Mouse (Mus musculus): ENCODE measurements around the gene Fgfr2. TPM values are rescaled to one million over a fixed set of nuclear protein-coding genes. Genes with fewer than 3 reads are reported as not detected.

Fgfr2 gene
- total RNA-seq, 2 experiments from 2014 or later, result 27.3 to 32.7 TPM

- intact Hi-C loops (cut with DNase I), result no loop called here
These were observed 2409.8 kb downstream of the Fgfr2 start for GRCm38 (mm10) chr7:130713319-130713718.

GRCm38 (mm10) chr7:130711851-130712250, 2411.3 kb downstream of the Fgfr2 start:
- intact Hi-C loops (cut with DNase I), result no loop called here
- DNase-seq (ENCODE audit: low spot score in 2 of 2), result no peak

More at GRCm38 (mm10) chr7:130713319-130713718, 2409.8 kb downstream of the Fgfr2 start:
- DNase-seq (ENCODE audit: low spot score in 2 of 2), result peak in 1 of 2 experiments; percentile 18

GRCm38 (mm10) chr7:130709372-130710274, 2413.5 kb downstream of the Fgfr2 start:
- DNase-seq (ENCODE audit: low spot score in 2 of 2), result no peak
- intact Hi-C loops (cut with DNase I), result no loop called here

GRCm38 (mm10) chr7:130708940-130709339, 2414.2 kb downstream of the Fgfr2 start:
- intact Hi-C loops (cut with DNase I), result no loop called here
- DNase-seq (ENCODE audit: low spot score in 2 of 2), result no peak

- intact Hi-C loops (cut with DNase I), result no loop called here
- DNase-seq (ENCODE audit: low spot score in 2 of 2), result no peak
These were observed 2417.9 kb downstream of the Fgfr2 start for GRCm38 (mm10) chr7:130705230-130705629.

GRCm38 (mm10) chr7:130701336-130701735, 2421.8 kb downstream of the Fgfr2 start:
- intact Hi-C loops (cut with DNase I), result no loop called here
- no peak for DNase-seq (ENCODE audit: low spot score in 2 of 2)

- DNase-seq (ENCODE audit: low spot score in 2 of 2), result no peak
- intact Hi-C loops (cut with DNase I), result no loop called here
These were observed 2424.7 kb downstream of the Fgfr2 start for GRCm38 (mm10) chr7:130698480-130698879.

- peak; percentile 19 to 67 for DNase-seq (ENCODE audit: low spot score in 2 of 2)
- intact Hi-C loops (cut with DNase I), result no loop called here
These were observed 2426.6 kb downstream of the Fgfr2 start for GRCm38 (mm10) chr7:130696347-130697234.

GRCm38 (mm10) chr7:130695669-130696338, 2427.3 kb downstream of the Fgfr2 start:
- no peak for DNase-seq (ENCODE audit: low spot score in 2 of 2)
- intact Hi-C loops (cut with DNase I), result no loop called here

GRCm38 (mm10) chr7:130693800-130694193, 2429.4 kb downstream of the Fgfr2 start:
- no peak for DNase-seq (ENCODE audit: low spot score in 2 of 2)
- intact Hi-C loops (cut with DNase I), result loop anchor here (5.0 kb wide), 1 partner anchor 39 kb away; no protein-coding TSS in a partner anchor

- intact Hi-C loops (cut with DNase I), result loop anchor here (5.0 kb wide), 1 partner anchor 39 kb away; no protein-coding TSS in a partner anchor
- peak; percentile 54 to 59 for DNase-seq (ENCODE audit: low spot score in 2 of 2)
These were observed 2430.0 kb downstream of the Fgfr2 start for GRCm38 (mm10) chr7:130692943-130693799.

- peak; percentile 79 to 83 for DNase-seq (ENCODE audit: low spot score in 2 of 2)
- intact Hi-C loops (cut with DNase I), result loop anchor here (5.0 kb wide), 1 partner anchor 40 kb away; no protein-coding TSS in a partner anchor
These were observed 2430.7 kb downstream of the Fgfr2 start for GRCm38 (mm10) chr7:130692392-130692942.

GRCm38 (mm10) chr7:130691931-130692330, 2431.2 kb downstream of the Fgfr2 start:
- DNase-seq (ENCODE audit: low spot score in 2 of 2), result no peak
- intact Hi-C loops (cut with DNase I), result loop anchor here (5.0 kb wide), 1 partner anchor 40 kb away; no protein-coding TSS in a partner anchor

GRCm38 (mm10) chr7:130690869-130691268, 2432.3 kb downstream of the Fgfr2 start:
- no peak for DNase-seq (ENCODE audit: low spot score in 2 of 2)
- intact Hi-C loops (cut with DNase I), result loop anchor here (5.0 kb wide), 1 partner anchor 41 kb away; no protein-coding TSS in a partner anchor

- intact Hi-C loops (cut with DNase I), result no loop called here
- DNase-seq (ENCODE audit: low spot score in 2 of 2), result no peak
These were observed 2434.5 kb downstream of the Fgfr2 start for GRCm38 (mm10) chr7:130688601-130689000.

- DNase-seq (ENCODE audit: low spot score in 2 of 2), result peak; percentile 85 to 87
- intact Hi-C loops (cut with DNase I), result no loop called here
These were observed 2441.4 kb downstream of the Fgfr2 start for GRCm38 (mm10) chr7:130681798-130682197.

GRCm38 (mm10) chr7:130678414-130678813, 2444.7 kb downstream of the Fgfr2 start:
- no peak for DNase-seq (ENCODE audit: low spot score in 2 of 2)
- intact Hi-C loops (cut with DNase I), result no loop called here
